Mouse (Mus musculus) bone marrow, adult 2 months (tissue): ENCODE data around the gene Tmem273.

Experiments
- CTCF ChIP-seq: fragments of 200-500 bp; IDR thresholded peaks from 2 replicates; pipeline ENCODE4 v1.5.1; 2011; ENCODE audit warnings: low read length, control low read depth; ENCODE audit not compliant: control insufficient read depth, insufficient read depth
- POLR2A ChIP-seq: fragments of 200-500 bp; IDR thresholded peaks from 2 replicates; pipeline ENCODE4 v1.6.1; 2011; ENCODE audit warnings: low read depth, mild to moderate bottlenecking, control low read depth, low read length, borderline replicate concordance; ENCODE audit not compliant: control insufficient read depth

DNA sequence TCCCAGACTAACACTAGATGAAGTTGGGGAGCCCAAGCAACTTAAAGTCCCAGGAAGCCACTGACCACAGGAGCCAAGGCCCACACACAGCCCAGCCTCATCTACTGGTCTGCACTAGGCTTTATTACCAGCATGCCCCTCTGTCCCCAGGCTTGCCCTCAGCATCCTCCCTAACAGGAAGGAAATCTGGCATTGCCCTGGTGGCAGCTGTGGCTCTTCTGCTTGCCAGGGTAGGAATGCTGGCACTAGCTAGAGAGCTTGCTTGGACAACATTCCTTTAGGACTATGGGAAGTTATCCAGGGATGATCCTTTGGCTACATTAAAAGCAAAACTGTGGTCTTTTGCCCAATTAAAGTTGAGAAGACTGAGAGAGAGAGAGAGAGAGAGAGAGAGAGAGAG is 24.3 kb downstream of the Tmem273 start:
- no peak for TF ChIP-seq CTCF
- TF ChIP-seq POLR2A, result no peak
